Mouse (Mus musculus) MEL (cell line): ENCODE measurements around the gene Fzd7. TPM values are rescaled to one million over a fixed set of nuclear protein-coding genes. Genes with fewer than 3 reads are reported as not detected.

ENCODE experiments used
- DNase-seq: peaks from one replicate; pipeline ENCODE4 v3.0.0; 2011; ENCODE audit warnings: low read depth, low spot score
- H3K27ac ChIP-seq: 2 replicates; pipeline ENCODE4 v1.5.1; 2012; ENCODE audit warnings: low read depth, mild to moderate bottlenecking, control low read depth, low read length, moderate library complexity; ENCODE audit not compliant: control insufficient read depth
- H3K27me3 ChIP-seq, 2 experiments: fragments of 150-350 bp in 1 of 2; sonication (generic) in 1 of 2; 2 replicates each; pipeline ENCODE4 v1.6.1; 2012; ENCODE audit warnings: low read length in 2 of 2, mild to moderate bottlenecking in 2 of 2, improper control_type of control experiment in 1 of 2, moderate library complexity in 1 of 2; ENCODE audit not compliant: insufficient read depth in 2 of 2, control insufficient read depth in 1 of 2
- H3K36me3 ChIP-seq, 2 experiments: 2 replicates each; pipeline ENCODE4 v1.6.1; 2012 to 2014; ENCODE audit warnings: low read length in 2 of 2, improper control_type of control experiment in 1 of 2, inconsistent platforms in 1 of 2, mild to moderate bottlenecking in 1 of 2; ENCODE audit not compliant: insufficient read depth in 2 of 2, control insufficient read depth in 1 of 2
- H3K4me1 ChIP-seq, 2 experiments: fragments of 150-350 bp in 1 of 2; sonication (generic) in 1 of 2; 2 replicates each; pipeline ENCODE4 v1.6.1; 2012; ENCODE audit warnings: low read length in 2 of 2, improper control_type of control experiment in 1 of 2, mild to moderate bottlenecking in 1 of 2; ENCODE audit not compliant: insufficient read depth in 2 of 2, control insufficient read depth in 1 of 2
- H3K4me3 ChIP-seq, 2 experiments: fragments of 150-350 bp in 1 of 2; sonication (generic) in 1 of 2; 2 replicates each; pipeline ENCODE4 v1.5.1; 2012; ENCODE audit warnings: low read depth in 2 of 2, low read length in 2 of 2, mild to moderate bottlenecking in 2 of 2, moderate library complexity in 2 of 2, control low read depth in 1 of 2, improper control_type of control experiment in 1 of 2; ENCODE audit not compliant: control insufficient read depth in 1 of 2, insufficient read depth in 1 of 2
- H3K79me2 ChIP-seq: 2 replicates; pipeline ENCODE4 v1.6.1; 2012; ENCODE audit warnings: mild to moderate bottlenecking, low read length, moderate library complexity; ENCODE audit not compliant: control insufficient read depth, poor library complexity, insufficient read depth
- H3K9ac ChIP-seq: 2 replicates; pipeline ENCODE4 v1.6.1; 2012; ENCODE audit warnings: low read depth, mild to moderate bottlenecking, control low read depth, low read length, moderate library complexity; ENCODE audit not compliant: control insufficient read depth, poor library complexity, severe bottlenecking
- H3K9me3 ChIP-seq: fragments of 150-350 bp; sonication (generic); replicated peaks from 2 replicates; pipeline ENCODE4 v1.6.1; 2012; ENCODE audit warnings: mild to moderate bottlenecking, low read length, improper control_type of control experiment, moderate library complexity; ENCODE audit not compliant: insufficient read depth
- EP300 ChIP-seq, 2 experiments: IDR thresholded peaks; 2 replicates each; pipeline ENCODE4 v1.6.1; 2011; ENCODE audit warnings: improper control_type of control experiment in 2 of 2, low read length in 2 of 2, low read depth in 1 of 2, mild to moderate bottlenecking in 1 of 2
- ETS1 ChIP-seq: IDR thresholded peaks from 2 replicates; pipeline ENCODE4 v1.6.1; 2012; ENCODE audit warnings: low read depth, mild to moderate bottlenecking, inconsistent platforms, low read length, improper control_type of control experiment, moderate library complexity
- GATA1 ChIP-seq: IDR thresholded peaks from 2 replicates; pipeline ENCODE4 v1.6.1; 2011; ENCODE audit warnings: low read depth, low read length, improper control_type of control experiment
- HCFC1 ChIP-seq: IDR thresholded peaks from 2 replicates; pipeline ENCODE4 v1.6.1; 2012; ENCODE audit warnings: low read depth, mild to moderate bottlenecking, inconsistent platforms, low read length, improper control_type of control experiment, moderate library complexity
- JUND ChIP-seq: IDR thresholded peaks from 2 replicates; pipeline ENCODE4 v1.6.1; 2011; ENCODE audit warnings: low read depth, mild to moderate bottlenecking, improper control_type of control experiment, low read length
- KAT2A ChIP-seq: conservative IDR thresholded peaks from 2 replicates; pipeline ENCODE4 v1.6.1; 2012; ENCODE audit warnings: low read depth, low read length, improper control_type of control experiment, inconsistent platforms
- MAFK ChIP-seq: IDR thresholded peaks from 2 replicates; pipeline ENCODE4 v1.6.1; 2011; ENCODE audit warnings: low read depth, mild to moderate bottlenecking, low read length, improper control_type of control experiment, borderline replicate concordance
- MAX ChIP-seq: IDR thresholded peaks from 2 replicates; pipeline ENCODE4 v1.6.1; 2011; ENCODE audit warnings: low read length, improper control_type of control experiment
- MXI1 ChIP-seq: IDR thresholded peaks from 2 replicates; pipeline ENCODE4 v1.6.1; 2011; ENCODE audit warnings: mild to moderate bottlenecking, low read depth, low read length, improper control_type of control experiment
- MYB ChIP-seq: IDR thresholded peaks from 2 replicates; pipeline ENCODE4 v1.6.1; 2011; ENCODE audit warnings: mild to moderate bottlenecking, low read depth, low read length, improper control_type of control experiment
- NRF1 ChIP-seq: IDR thresholded peaks from 2 replicates; pipeline ENCODE4 v1.6.1; 2014; ENCODE audit warnings: low read depth, mild to moderate bottlenecking, inconsistent platforms, low read length, improper control_type of control experiment, moderate library complexity; ENCODE audit not compliant: poor library complexity, insufficient read depth, severe bottlenecking
- POLR2A ChIP-seq, 2 experiments: IDR thresholded peaks; 2 replicates each; pipeline ENCODE4 v1.6.1; 2011 to 2012; ENCODE audit warnings: low read length in 2 of 2, mild to moderate bottlenecking in 2 of 2, control low read depth in 1 of 2, improper control_type of control experiment in 1 of 2, low read depth in 1 of 2, moderate library complexity in 1 of 2; ENCODE audit not compliant: control insufficient read depth in 1 of 2, insufficient read depth in 1 of 2, poor library complexity in 1 of 2
- POLR2AphosphoS5 ChIP-seq: IDR thresholded peaks from 2 replicates; pipeline ENCODE4 v1.6.1; 2012; ENCODE audit warnings: low read depth, borderline replicate concordance, mild to moderate bottlenecking, inconsistent platforms, low read length, moderate library complexity, mixed read lengths
- SIN3A ChIP-seq: IDR thresholded peaks from 2 replicates; pipeline ENCODE4 v1.6.1; 2012; ENCODE audit warnings: low read length, improper control_type of control experiment, inconsistent platforms
- TAL1 ChIP-seq: IDR thresholded peaks from 2 replicates; pipeline ENCODE4 v1.6.1; 2012; ENCODE audit warnings: mild to moderate bottlenecking, inconsistent platforms, low read length, moderate library complexity, mixed read lengths
- TBP ChIP-seq: IDR thresholded peaks from 2 replicates; pipeline ENCODE4 v1.8.0; 2011; ENCODE audit warnings: low read depth, low read length, improper control_type of control experiment
- TCF12 ChIP-seq: IDR thresholded peaks from 2 replicates; pipeline ENCODE4 v1.6.1; 2014; ENCODE audit warnings: low read depth, mild to moderate bottlenecking, inconsistent platforms, low read length, improper control_type of control experiment, moderate library complexity
- USF2 ChIP-seq, 2 experiments: IDR thresholded peaks; 2 replicates each; pipeline ENCODE4 v1.6.1; 2011 to 2012; ENCODE audit warnings: improper control_type of control experiment in 2 of 2, low read length in 2 of 2, borderline replicate concordance in 1 of 2, inconsistent platforms in 1 of 2, low read depth in 1 of 2, mild to moderate bottlenecking in 1 of 2; ENCODE audit not compliant: insufficient read depth in 1 of 2
- ZMIZ1 ChIP-seq: IDR thresholded peaks from 2 replicates; pipeline ENCODE4 v1.6.1; 2012; ENCODE audit warnings: low read depth, mild to moderate bottlenecking, inconsistent platforms, low read length, improper control_type of control experiment, moderate library complexity
- polyA plus RNA-seq, 2 experiments: library from polyadenylated mRNA; stranded (reverse) in 1 of 2; unstranded in 1 of 2; fragments of >175 nt in 1 of 2; fragments of >200 nt in 1 of 2; gene quantifications; 2 replicates each; pipeline versions ENCODE4 v1.2.1 to v1.2.4; 2012; ENCODE audit warnings: low replicate concordance in 2 of 2, low read depth in 1 of 2; ENCODE audit not compliant: insufficient read length in 2 of 2, insufficient read depth in 1 of 2, missing spikeins in 1 of 2
- total RNA-seq: library from RNA; depleted of rRNA; stranded (reverse); fragments of 300-350 nt; gene quantifications from 2 replicates; pipeline ENCODE4 v1.2.3, GENCODE M21; 2012

Fzd7 gene
- total and polyA plus RNA-seq, 3 experiments, result 18.5 to 24.7 TPM; not detected in 1

DNA sequence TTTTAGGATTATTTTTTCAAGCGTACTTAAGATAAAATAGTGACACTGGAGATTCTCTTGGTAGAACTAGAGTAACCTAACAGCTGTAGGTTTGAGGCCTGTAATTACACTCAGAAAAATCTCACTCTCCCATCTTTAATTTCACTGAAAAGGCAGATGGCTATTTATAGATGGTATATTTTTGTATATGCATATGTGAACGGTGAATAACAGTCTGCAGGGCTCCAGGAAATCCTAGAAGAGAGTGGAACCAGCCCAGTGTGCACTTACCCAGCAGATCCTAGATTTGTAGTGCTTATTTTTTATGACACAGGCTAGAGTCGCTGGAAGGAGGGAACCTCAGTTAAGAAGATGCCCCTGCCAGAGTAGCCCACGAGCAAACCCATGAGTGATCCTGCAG is 6.8 kb downstream of the Fzd7 start:
- TF ChIP-seq MYB, result no peak
- no peak for TF ChIP-seq POLR2A (IDR thresholded peaks at IDR 0.05; ENCODE audit: control insufficient read depth in 1 of 2, insufficient read depth in 1 of 2, low read depth in 1 of 2, low read length in 2 of 2, poor library complexity in 1 of 2)
- TF ChIP-seq JUND, result no peak
- TF ChIP-seq MAFK, result no peak
- no peak for TF ChIP-seq MAX
- TF ChIP-seq NRF1, result no peak
- TF ChIP-seq USF2 (IDR thresholded peaks at IDR 0.05; ENCODE audit: borderline replicate concordance in 1 of 2, insufficient read depth in 1 of 2, low read depth in 1 of 2, low read length in 2 of 2), result no peak
- no peak for TF ChIP-seq TAL1
- no peak for TF ChIP-seq TBP
- TF ChIP-seq ZMIZ1, result no peak
- H3K9ac ChIP-seq, result no peak overlapping the region
- H3K27ac ChIP-seq, result no peak overlapping the region
- H3K79me2 ChIP-seq, result peaks cover 32% of the 10 kb centered on the region
- no peaks in the 10 kb centered on the region for H3K9me3 ChIP-seq
- no peak for DNase-seq
- no peaks in the 10 kb centered on the region for H3K27me3 ChIP-seq
- H3K36me3 ChIP-seq, result peaks cover 4 to 53% of the 10 kb centered on the region in 2 experiments; a peak in 3 of 4 replicates
- no peak overlapping the region for H3K4me3 ChIP-seq
- peaks cover 32 to 49% of the 10 kb centered on the region in 2 experiments for H3K4me1 ChIP-seq

GRCm38 (mm10) chr1:59491517-59491916 is 9.3 kb downstream of the Fzd7 start:
- Histone ChIP-seq H3K27me3 (no peaks in the 10 kb centered on the region), H3K36me3 (peaks cover 3 to 51% of the 10 kb centered on the region in 2 experiments; a peak in 3 of 4 replicates), H3K9me3 (no peaks in the 10 kb centered on the region), H3K4me1 (peaks cover 38 to 43% of the 10 kb centered on the region in 2 experiments), H3K9ac (peak overlapping the region; percentile 27), H3K79me2 (peaks cover 9% of the 10 kb centered on the region), H3K4me3 (peak overlapping the region in 1 of 2 experiments; percentile 16; a peak in 1 of 4 replicates), H3K27ac (peak overlapping the region; percentile 90)
- peak; percentile 52 for DNase-seq
- TF ChIP-seq POLR2AphosphoS5 (no peak), MXI1 (no peak), TCF12 (peak; percentile 37; the same call in 1 of the 2 replicates), HCFC1 (0 out of 2 replicates have a peak, but pooled peaks have one; percentile 27), POLR2A (IDR thresholded peaks at IDR 0.05; ENCODE audit: control insufficient read depth in 1 of 2, insufficient read depth in 1 of 2, low read depth in 1 of 2, low read length in 2 of 2, poor library complexity in 1 of 2) (no peak), ETS1 (no peak), GATA1 (peak; percentile 72), KAT2A (no peak), EP300 (IDR thresholded peaks at IDR 0.05; ENCODE audit: low read depth in 1 of 2, low read length in 2 of 2) (peak in 1 of 2 experiments; percentile 37; a peak in 2 of 4 replicates), SIN3A (peak; percentile 55; the same call in 1 of the 2 replicates)
